Mouse (Mus musculus): Measurements from ENCODE around the gene Map3k1.
A peak's percentile ranks its signal among the peaks of the same experiment; 100 is the strongest.
"Not testable (repeated sequence)": the region's sequence is repeated elsewhere in the genome, so short reads cannot be mapped to it uniquely, and the experiment has no call there.

Map3k1 gene

GRCm38 (mm10) chr13:111741991-111742615 lies 66.7 kb downstream of the Map3k1 start:
- peak; percentile 9 to 53 for DNase-seq (ENCODE audit: low spot score in 2 of 2)

DNA sequence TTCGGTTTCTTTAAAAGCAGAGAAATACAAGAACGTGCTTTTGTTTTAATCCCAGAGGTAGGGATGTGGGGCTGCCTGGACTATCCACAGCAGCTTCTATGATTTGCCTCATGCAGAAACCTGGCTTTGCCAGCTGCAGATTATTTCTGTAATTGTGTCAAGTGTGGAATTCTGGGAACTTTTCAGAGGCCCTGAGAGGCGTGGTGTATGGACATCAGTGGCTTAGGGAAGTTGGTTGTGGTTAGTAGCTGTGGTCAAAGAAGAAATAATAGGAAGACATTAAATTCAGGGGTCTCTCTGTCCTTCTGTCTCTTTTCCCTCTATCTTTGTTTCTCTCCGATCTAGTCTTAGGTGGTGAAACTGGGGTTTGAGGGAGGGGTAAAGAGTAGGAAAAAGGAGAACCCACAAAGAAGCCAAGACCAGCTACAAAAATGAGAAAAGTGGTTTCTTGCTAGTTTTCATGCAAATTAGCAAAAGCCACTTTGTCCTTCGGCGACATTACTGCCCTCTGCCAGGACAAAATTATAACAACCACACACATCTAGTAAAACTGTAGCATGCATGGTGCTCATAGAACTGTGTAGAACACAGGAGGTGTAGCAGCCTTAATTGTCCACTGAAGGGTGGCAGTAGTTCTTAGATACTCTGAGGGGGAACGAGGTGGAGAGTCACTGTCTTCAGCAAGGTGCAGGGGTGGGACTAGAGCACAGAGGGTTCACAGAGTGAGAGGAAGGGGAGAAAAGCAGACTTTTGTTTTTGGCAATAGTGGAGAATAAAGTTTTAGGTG lies 67.4 kb downstream of the Map3k1 start:
- no peak for DNase-seq (ENCODE audit: low spot score in 2 of 2)

DNA sequence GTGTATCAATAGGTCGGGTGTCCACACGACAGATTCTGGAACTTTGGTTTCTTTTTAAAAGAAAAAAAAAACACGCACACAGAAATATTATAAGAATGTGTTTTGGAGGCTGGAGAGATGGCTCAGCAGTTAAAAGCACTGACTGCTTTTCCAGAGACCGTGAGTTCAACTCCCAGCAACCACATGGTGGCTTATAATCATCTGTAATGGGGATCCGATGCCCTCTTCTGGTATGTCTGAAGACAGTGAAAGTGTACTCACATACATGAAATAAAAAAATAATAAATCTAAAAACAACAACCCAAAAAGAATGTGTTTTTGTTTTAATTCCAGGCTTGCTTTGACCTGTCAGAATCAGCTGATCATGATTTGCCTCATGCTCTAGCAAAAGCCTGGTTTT lies 81.9 kb downstream of the Map3k1 start:
- no peak for DNase-seq (ENCODE audit: low spot score in 2 of 2)

DNA sequence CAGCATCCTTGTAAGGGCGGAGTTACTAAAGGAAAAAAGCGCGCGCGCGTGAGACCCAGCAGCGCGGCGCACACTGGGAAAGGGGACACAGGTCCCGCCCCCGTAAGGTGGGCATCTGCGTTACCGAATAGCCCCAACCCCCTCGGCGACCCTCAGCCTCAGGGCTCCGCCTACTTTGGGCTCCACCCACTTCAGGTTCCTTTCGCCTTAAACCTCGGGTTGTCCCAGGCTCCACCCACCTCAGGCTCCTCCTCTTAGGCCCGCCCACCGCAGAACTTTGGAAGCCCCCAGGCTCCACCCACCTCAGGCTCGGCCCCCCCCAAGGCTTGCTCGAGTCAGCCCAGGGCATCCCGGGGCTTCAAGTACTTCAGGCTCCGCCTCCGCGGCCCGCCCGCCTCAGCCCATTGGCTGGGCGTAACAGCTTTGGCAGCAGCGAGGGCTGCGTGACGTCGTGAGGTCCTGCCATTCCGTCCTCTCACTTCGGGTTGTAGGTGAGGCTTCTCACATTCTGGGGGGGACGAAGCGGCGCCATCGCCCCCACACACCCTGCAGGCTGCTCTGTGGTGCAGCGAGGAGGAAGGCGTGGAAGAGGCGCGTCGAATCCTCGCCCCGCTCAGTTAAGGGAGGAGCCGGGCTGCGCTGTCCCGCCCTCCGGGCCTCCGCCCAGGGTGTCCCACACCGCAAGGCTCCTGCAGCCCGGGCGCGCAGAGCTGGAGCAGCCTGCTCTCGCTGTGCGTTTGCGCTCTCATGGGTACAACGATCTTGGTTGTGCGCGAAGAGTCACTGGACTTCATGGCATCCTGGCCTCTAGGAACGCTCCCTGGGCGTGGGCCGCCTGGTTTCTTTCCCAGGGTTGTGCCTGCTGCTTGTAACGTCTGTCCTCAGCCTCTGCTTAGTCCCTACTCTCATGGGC lies 83.4 kb downstream of the Map3k1 start:
- DNase-seq (ENCODE audit: low spot score in 2 of 2): peak; percentile 91 to 94

DNA sequence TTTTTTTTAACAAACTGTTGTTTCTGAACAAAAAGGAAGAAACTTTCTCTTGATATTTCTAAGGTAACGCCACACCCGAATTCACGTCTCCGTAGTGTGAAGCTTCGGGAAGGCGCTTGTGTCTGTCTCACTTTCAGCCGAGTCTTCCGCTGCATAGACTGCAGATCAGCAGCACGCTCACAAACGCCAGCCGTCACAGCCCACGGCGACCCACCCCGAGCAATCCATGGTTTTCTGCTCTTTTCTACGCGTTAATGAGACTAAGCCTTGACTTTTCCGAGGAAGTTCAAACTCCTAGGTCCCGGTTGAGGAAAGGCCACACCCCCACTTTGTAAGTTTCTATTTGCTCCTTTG lies 84.0 kb downstream of the Map3k1 start:
- DNase-seq (ENCODE audit: low spot score in 2 of 2): no peak

DNA sequence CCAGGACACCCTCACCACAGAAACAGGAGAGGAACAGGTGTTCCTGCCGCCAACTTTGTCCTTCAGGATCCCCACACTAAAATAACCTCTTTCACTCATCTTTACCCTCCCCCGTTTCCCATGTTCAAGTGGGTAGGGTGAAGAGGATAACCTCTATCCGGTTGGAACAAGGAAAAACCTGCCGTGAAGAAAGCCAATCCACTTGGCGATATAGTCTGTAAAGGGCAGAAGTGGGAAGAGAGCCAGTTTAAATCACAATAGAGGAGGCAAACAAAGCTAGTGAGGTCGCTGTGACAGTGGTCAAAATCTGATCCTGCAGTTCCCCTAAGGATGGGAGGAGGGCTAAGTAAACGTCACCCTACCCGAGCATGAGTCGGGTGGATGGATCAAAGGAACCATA lies 89.1 kb downstream of the Map3k1 start:
- DNase-seq (ENCODE audit: low spot score in 2 of 2): no peak

DNA sequence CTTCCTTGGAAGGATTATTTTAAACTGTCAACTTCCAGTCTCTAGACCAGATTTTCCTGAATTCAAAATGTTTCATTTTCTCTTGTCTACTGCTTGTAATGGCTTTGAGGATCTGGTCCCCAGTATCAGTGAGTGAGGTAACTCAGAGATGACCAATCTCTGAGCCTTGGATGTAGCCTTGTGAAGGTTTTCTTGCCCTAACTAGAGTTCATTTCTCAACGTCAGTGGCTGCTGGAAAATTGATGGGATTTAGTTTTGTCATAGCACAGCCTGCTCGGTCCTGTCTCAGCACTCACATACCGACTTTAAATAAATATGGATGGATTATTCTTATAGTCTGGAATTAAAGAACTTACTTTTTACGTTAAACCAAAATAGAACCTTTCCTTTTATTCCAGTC lies 98.3 kb downstream of the Map3k1 start:
- DNase-seq (ENCODE audit: low spot score in 2 of 2): no peak

DNA sequence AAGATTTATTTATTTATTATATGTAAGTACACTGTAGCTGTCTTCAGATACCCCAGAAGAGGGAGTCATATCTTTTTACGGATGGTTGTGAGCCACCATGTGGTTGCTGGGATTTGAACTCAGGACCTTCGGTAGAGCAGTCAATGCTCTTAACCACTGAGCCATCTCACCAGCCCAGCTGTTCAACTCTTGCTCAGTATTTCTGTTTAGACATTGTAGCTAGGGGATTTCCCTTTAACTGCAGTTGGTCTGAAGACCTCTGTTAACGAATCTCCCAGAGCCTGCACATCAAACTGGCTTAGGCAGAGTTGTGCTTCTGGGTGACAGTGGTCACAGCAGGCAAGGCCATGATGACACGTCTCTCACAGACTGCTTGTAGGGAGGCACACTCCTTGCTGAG lies 104.8 kb downstream of the Map3k1 start:
- DNase-seq (ENCODE audit: low spot score in 2 of 2): not testable (repeated sequence)

DNA sequence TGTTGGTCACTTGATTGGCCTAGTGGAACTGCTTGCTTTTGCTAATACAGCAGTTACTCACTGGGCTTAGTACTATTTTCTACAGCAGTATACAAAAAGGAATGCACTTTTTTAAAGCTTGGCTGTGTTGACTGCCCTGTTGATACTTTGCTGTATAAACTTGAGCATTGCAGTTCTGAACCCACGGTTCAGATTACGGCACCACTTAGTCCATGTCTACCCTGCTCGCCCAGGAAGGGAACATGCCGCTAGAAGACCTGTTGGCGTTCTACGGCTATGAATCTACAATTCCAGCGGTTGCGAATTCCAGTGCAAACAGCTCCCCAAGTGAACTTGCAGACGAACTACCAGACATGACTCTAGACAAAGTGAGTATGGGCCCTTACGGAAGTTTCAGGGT lies 105.4 kb downstream of the Map3k1 start:
- no peak for DNase-seq (ENCODE audit: low spot score in 2 of 2)
